Mouse (Mus musculus) ES-E14 (cell line): ENCODE results near the gene Olfr1344. TPM values are rescaled to one million over a fixed set of nuclear protein-coding genes. Genes with fewer than 3 reads are reported as not detected.
A peak's percentile ranks its signal among the peaks of the same experiment; 100 is the strongest.

Experiments used
- DNase-seq: peaks from one replicate; pipeline ENCODE4 v3.0.0-alpha.2; 2013; ENCODE audit warnings: low read depth, low spot score
- H3K27ac ChIP-seq: 2 replicates; pipeline ENCODE4 v1.5.1; 2012; ENCODE audit warnings: low read depth, mild to moderate bottlenecking, low read length, moderate library complexity, mixed read lengths; ENCODE audit not compliant: poor library complexity, insufficient read depth, severe bottlenecking
- H3K36me3 ChIP-seq: 2 replicates; pipeline ENCODE4 v1.6.1; 2012; ENCODE audit warnings: mild to moderate bottlenecking, low read length, moderate library complexity, mixed read lengths; ENCODE audit not compliant: control insufficient read depth, poor library complexity, insufficient read depth, severe bottlenecking
- H3K4me1 ChIP-seq, 2 experiments: fragments of 150-350 bp in 1 of 2; sonication (generic) in 1 of 2; 2 replicates each; pipeline ENCODE4 v1.6.1; 2012; ENCODE audit warnings: low read length in 2 of 2, mild to moderate bottlenecking in 1 of 2, mixed read lengths in 1 of 2; ENCODE audit not compliant: control insufficient read depth in 2 of 2, insufficient read depth in 2 of 2, poor library complexity in 1 of 2
- H3K4me3 ChIP-seq, 2 experiments: fragments of 150-350 bp in 1 of 2; sonication (generic) in 1 of 2; 2 replicates each; pipeline ENCODE4 v1.5.1; 2012; ENCODE audit warnings: low read length in 2 of 2, low read depth in 1 of 2, mild to moderate bottlenecking in 1 of 2, mixed read lengths in 1 of 2; ENCODE audit not compliant: insufficient read depth in 1 of 2, poor library complexity in 1 of 2, severe bottlenecking in 1 of 2
- H3K9ac ChIP-seq: 2 replicates; pipeline ENCODE4 v1.6.1; 2012; ENCODE audit warnings: low read depth, mild to moderate bottlenecking, low read length, mixed read lengths; ENCODE audit not compliant: poor library complexity, insufficient read depth, severe bottlenecking
- H3K9me3 ChIP-seq: fragments of 150-350 bp; sonication (generic); 2 replicates; pipeline ENCODE4 v1.6.1; 2012; ENCODE audit warnings: low read depth, mild to moderate bottlenecking, low read length; ENCODE audit not compliant: control insufficient read depth, insufficient read depth
- CHD2 ChIP-seq: IDR thresholded peaks from 2 replicates; pipeline ENCODE4 v1.6.1; 2014; ENCODE audit warnings: mild to moderate bottlenecking, low read depth, low read length, inconsistent platforms
- HCFC1 ChIP-seq: IDR thresholded peaks from 2 replicates; pipeline ENCODE4 v1.6.1; 2012; ENCODE audit warnings: low read length, inconsistent platforms, borderline replicate concordance; ENCODE audit not compliant: insufficient read depth
- MAFK ChIP-seq: IDR thresholded peaks from 2 replicates; pipeline ENCODE4 v1.6.1; 2014; ENCODE audit warnings: mild to moderate bottlenecking, low read depth, low read length, inconsistent platforms; ENCODE audit not compliant: insufficient read depth
- ZC3H11A ChIP-seq: IDR thresholded peaks from 2 replicates; pipeline ENCODE4 v1.6.1; 2012; ENCODE audit warnings: low read depth, mild to moderate bottlenecking, inconsistent platforms, low read length, borderline replicate concordance
- ZNF384 ChIP-seq: IDR thresholded peaks from 2 replicates; pipeline ENCODE4 v1.6.1; 2012; ENCODE audit warnings: low read depth, low read length, inconsistent platforms
- in situ Hi-C, 2 experiments: fragments of 600-800 bp; cut with MboI; formaldehyde crosslinking; loops; one replicate each; pipeline ENCODE4 v1.15.1; 2025; ENCODE audit warnings: low sequenced_read_pairs in 2 of 2, inconsistent platforms in 1 of 2; ENCODE audit not compliant: unreplicated experiment in 2 of 2
- total RNA-seq: library from RNA; depleted of rRNA; stranded (reverse); fragments of 300-350 nt; gene quantifications from 2 replicates; pipeline ENCODE4 v1.2.3, GENCODE M21; 2012

Gene Olfr1344
- total RNA-seq, 1 experiment, result not detected

- peak; percentile 100 for DNase-seq
- Histone ChIP-seq H3K4me3 (no peak within 1 kb of the TSS), H3K27ac (no peak within 1 kb of the TSS), H3K9ac (no peak within 1 kb of the TSS), H3K4me1 (no peaks in the 10 kb centered on the region), H3K36me3 (no peaks in the 10 kb centered on the region), H3K9me3 (no peaks in the 10 kb centered on the region)
- in situ Hi-C loops, result no loop called here
- no peak for TF ChIP-seq MAFK
- peak; percentile 58; the same call in 1 of the 2 replicates for TF ChIP-seq CHD2
- TF ChIP-seq HCFC1, result peak; percentile 79; the same call in 1 of the 2 replicates
- no peak for TF ChIP-seq ZC3H11A
- TF ChIP-seq ZNF384, result peak; percentile 15; the same call in 1 of the 2 replicates
Observed at GRCm38 (mm10) chr7:6410043-6410442, 28.4 kb upstream of the Olfr1344 start, which contains the start of gene Gm20715. TSS of gene Gm20715 (plus strand) at chr7:6410277.

GRCm38 (mm10) chr7:6414626-6415441, 23.7 kb upstream of the Olfr1344 start:
- Histone ChIP-seq H3K4me1 (peaks cover 0 to 3% of the 10 kb centered on the region in 2 experiments; a peak in 1 of 4 replicates), H3K36me3 (no peaks in the 10 kb centered on the region), H3K9ac (no peak overlapping the region), H3K9me3 (no peaks in the 10 kb centered on the region), H3K4me3 (peak overlapping the region in 1 of 2 experiments; percentile 6; a peak in 2 of 4 replicates), H3K27ac (no peak overlapping the region)
- in situ Hi-C loops, result no loop called here
- no peak for DNase-seq
- TF ChIP-seq ZNF384, result no peak
- TF ChIP-seq HCFC1, result no peak
- no peak for TF ChIP-seq CHD2
- no peak for TF ChIP-seq ZC3H11A
- no peak for TF ChIP-seq MAFK

GRCm38 (mm10) chr7:6415442-6415787, 23.1 kb upstream of the Olfr1344 start:
- no peak for DNase-seq
- in situ Hi-C loops, result no loop called here
- no peak overlapping the region for H3K9ac ChIP-seq
- no peaks in the 10 kb centered on the region for H3K36me3 ChIP-seq
- H3K4me3 ChIP-seq, result peak overlapping the region in 1 of 2 experiments; percentile 6; a peak in 2 of 4 replicates
- no peaks in the 10 kb centered on the region for H3K9me3 ChIP-seq
- TF ChIP-seq ZNF384 (no peak), CHD2 (no peak), MAFK (no peak), ZC3H11A (no peak), HCFC1 (no peak)
- H3K27ac ChIP-seq, result no peak overlapping the region
- peaks cover 0 to 3% of the 10 kb centered on the region in 2 experiments; a peak in 1 of 4 replicates for H3K4me1 ChIP-seq

GRCm38 (mm10) chr7:6419894-6420293, 18.6 kb upstream of the Olfr1344 start:
- TF ChIP-seq CHD2, result no peak
- TF ChIP-seq ZC3H11A, result no peak
- TF ChIP-seq HCFC1, result no peak
- TF ChIP-seq ZNF384, result no peak
- TF ChIP-seq MAFK, result no peak
- in situ Hi-C loops, result loop anchor here in 1 of 2 experiments (10.0 kb wide), 1 partner anchor 65 kb away; no protein-coding TSS in a partner anchor

More at GRCm38 (mm10) chr7:6419894-6420293, 18.6 kb upstream of the Olfr1344 start:
- Histone ChIP-seq H3K9ac (no peak overlapping the region), H3K4me1 (peaks cover 0 to 4% of the 10 kb centered on the region in 2 experiments; a peak in 1 of 4 replicates), H3K4me3 (no peak overlapping the region), H3K27ac (no peak overlapping the region), H3K9me3 (no peaks in the 10 kb centered on the region), H3K36me3 (no peaks in the 10 kb centered on the region)
- no peak for DNase-seq
